Mouse (Mus musculus) T-helper 17 cell (primary cell): ENCODE data around the gene Hoxa9.

ENCODE experiments used
- in situ Hi-C, 2 experiments: fragments of 300-600 bp; cut with MboI, MseI; formaldehyde crosslinking; loops; 1 replicate in 1 of 2; 2 replicates in 1 of 2; pipeline ENCODE4 v1.15.1; 2025; ENCODE audit warnings: high pct_unique_total_duplicates in 2 of 2

Gene Hoxa9

GRCm38 (mm10) chr6:52246403-52246803 lies 15.5 kb upstream of the Hoxa9 start:
- in situ Hi-C loops, result no loop called here

- in situ Hi-C loops, result no loop called here
Measured at GRCm38 (mm10) chr6:52245757-52246142, 14.9 kb upstream of the Hoxa9 start, which contains the start of gene Hoxa11. Gene Hoxa11 (minus strand): TSS chr6:52245810.

DNA sequence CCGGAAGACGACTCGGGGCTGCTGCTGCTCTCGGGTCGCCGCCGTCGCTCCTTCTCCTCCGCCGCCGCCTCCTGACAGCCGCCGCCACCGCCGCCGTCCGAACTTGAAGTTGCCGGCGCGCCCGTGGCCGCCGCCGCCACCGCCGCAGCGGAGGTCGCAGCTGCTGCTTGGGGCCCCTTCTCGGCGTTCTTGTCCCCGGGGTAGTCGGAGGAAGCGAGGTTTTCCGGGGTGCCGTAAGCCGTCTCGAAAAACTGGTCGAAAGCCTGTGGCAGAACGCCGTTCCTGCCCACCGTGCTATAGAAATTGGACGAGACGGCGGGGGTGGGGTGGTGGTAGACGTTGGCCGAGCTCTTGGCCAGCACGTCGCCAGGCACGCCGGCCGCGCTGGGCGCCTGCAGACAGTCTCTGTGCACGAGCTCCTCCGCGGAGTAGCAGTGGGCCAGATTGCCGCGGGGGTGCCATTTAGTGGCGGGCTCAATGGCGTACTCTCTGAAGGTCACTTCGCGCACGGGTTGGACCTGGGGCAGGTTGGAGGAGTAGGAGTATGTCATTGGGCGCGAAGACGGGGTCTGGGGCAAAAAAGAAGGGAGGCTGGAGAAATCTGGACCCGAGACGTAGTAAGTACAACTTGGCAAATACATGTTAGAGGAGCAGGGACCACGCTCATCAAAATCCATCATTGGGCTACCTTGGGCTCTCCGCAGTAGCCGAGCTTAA lies 14.3 kb upstream of the Hoxa9 start:
- in situ Hi-C loops, result no loop called here

- in situ Hi-C loops, result loop anchor here in 1 of 2 experiments (5.0 kb wide), 1 partner anchor 68 kb away; the partner anchor contains the start of gene Evx1
Measured at GRCm38 (mm10) chr6:52244471-52245039, 13.7 kb upstream of the Hoxa9 start.

DNA sequence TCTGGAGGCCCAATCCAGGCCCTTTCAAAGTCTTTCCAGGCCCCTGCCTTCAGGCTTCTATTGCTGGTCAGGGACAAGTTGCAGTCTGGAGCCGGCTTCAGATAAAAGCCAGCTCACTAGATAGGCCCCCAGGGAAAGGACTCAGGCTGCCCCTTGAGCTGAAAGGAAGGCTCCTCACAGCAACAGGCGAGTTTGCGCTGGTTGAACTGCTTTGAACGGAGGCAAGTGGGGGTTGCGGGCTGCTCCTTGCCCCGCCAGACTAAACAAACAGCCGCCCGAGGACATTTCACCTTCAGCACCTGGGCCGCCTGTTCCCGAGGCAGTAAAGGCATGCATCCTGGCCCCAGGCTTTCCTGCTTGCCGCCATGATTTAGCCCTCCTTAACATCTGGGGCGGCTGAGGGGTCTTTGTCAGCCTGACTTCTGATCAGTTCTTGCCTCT lies 12.8 kb upstream of the Hoxa9 start:
- in situ Hi-C loops, result loop anchor here in 1 of 2 experiments (5.0 kb wide), 1 partner anchor 69 kb away; the partner anchor contains the start of gene Evx1

DNA sequence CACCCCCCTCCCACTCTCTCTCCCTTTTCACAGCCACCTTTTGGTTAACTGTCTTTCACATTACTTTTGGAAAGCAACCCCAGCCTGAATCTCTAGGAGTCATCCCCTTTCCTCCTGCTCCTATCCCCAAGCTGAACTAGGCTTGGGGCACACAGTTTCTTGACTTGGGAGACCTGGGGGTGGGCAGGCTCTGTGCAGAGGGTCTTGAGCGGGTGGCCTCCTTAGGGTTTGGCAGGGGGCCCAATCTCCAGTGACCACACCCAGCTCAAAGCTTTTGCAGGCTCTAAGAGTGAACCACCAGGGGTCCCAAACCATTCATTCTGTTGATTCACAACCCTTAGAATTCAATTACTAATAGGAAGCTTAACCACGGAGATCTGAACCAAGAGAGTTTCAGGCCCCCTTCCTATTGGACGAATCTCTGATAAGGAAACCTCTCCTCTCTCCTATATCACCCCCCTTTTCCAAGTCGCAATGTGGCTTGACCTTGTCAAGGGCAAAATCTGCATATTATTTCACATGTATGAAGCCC lies 12.0 kb upstream of the Hoxa9 start:
- in situ Hi-C loops, result loop anchor here in 1 of 2 experiments (5.0 kb wide), 1 partner anchor 69 kb away; the partner anchor contains the start of gene Evx1

- in situ Hi-C loops, result loop anchor here in 1 of 2 experiments (5.0 kb wide), 1 partner anchor 71 kb away; the partner anchor contains the start of gene Evx1
Measured at GRCm38 (mm10) chr6:52241001-52241621, 10.2 kb upstream of the Hoxa9 start.

- in situ Hi-C loops, result loop anchor here in 1 of 2 experiments (5.0 kb wide), 1 partner anchor 72 kb away; the partner anchor contains the start of gene Evx1
Measured at GRCm38 (mm10) chr6:52240389-52241000, 9.6 kb upstream of the Hoxa9 start, which contains the start of gene Hoxa10. Gene Hoxa10 (minus strand): TSS chr6:52240854.

DNA sequence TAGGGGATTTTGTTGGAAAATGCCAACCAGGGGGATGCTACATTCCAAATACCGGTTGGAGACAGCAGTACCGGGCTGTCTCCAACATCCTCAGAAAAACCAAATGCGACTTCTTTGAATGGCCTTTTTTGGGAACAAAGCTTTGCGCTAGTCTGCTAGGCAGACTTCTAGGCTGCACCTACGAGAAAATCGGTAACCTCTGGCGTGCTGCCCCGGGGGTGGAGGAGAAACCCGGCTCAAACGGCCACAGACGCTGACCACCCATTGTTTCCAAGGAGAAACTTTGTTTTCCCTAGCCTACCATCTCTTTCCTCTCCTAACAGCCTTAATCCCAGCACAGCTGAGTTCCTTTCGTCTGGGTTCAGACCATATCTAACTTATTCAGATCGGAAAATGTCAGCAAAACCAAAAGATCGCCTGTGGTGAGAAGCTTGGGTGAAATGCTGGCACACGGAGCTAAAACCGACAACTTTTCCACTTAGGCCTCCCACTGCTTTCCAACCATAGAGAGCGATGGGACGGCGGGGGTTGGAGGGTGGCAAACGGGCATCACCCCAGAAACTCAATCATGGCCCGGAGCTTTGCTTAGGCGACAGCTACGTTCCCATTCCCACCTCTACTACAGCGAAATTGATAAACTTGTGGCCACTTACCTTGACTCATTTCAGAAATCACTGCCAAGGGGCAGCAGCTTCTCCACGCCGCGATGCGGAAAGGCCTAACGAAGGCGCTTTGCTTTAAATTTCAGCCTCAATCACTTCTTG lies 8.9 kb upstream of the Hoxa9 start:
- in situ Hi-C loops, result loop anchor here in 1 of 2 experiments (5.0 kb wide), 1 partner anchor 72 kb away; the partner anchor contains the start of gene Evx1

DNA sequence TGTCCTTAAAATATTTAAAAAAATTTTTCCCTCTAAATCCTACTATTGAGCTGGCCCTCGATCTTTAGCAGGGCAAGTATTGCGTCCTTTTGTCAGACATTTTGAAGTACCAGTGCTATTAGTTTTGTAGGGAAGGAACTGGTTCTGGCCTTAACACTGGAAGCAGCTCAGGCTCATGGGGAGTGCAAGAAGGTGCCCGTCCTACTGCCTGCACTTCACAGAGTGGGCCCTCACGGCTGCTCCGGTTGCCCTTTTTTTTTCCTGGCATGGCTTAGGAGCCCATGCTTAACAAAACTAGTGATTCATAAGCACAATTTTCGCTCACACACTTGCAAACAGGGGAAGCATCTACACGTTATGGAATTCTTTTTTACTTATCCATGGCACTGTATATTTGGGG lies 8.1 kb upstream of the Hoxa9 start:
- in situ Hi-C loops, result no loop called here

GRCm38 (mm10) chr6:52238155-52238545 lies 7.3 kb upstream of the Hoxa9 start:
- in situ Hi-C loops, result no loop called here

GRCm38 (mm10) chr6:52237346-52238154 lies 6.7 kb upstream of the Hoxa9 start:
- in situ Hi-C loops, result no loop called here

- in situ Hi-C loops, result no loop called here
Measured at GRCm38 (mm10) chr6:52236806-52237205, 5.9 kb upstream of the Hoxa9 start.

DNA sequence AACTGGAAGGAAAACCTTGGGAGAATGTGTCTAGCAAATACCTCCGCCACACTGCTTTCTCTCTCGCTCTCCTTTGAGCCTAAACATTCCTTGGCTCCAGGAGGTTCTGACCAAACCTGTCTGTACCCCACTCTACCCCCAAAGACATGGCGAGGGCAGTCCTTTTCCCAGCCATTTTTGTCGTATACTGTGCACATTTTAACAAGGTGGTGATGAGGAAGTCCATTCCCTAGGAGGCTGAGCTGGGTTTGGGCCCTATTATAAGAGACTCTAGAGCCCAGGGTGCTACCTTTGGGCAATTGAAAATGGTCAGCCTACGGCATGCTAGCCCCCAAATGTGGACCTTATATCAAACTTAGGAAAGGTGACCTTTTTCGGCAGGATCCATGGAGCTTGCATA lies 5.0 kb upstream of the Hoxa9 start:
- in situ Hi-C loops, result no loop called here

- in situ Hi-C loops, result no loop called here
Measured at GRCm38 (mm10) chr6:52235267-52235666, 4.4 kb upstream of the Hoxa9 start.

GRCm38 (mm10) chr6:52234428-52235140 lies 3.7 kb upstream of the Hoxa9 start:
- in situ Hi-C loops, result no loop called here

- in situ Hi-C loops, result no loop called here
Measured at GRCm38 (mm10) chr6:52233546-52234427, 2.9 kb upstream of the Hoxa9 start.

DNA sequence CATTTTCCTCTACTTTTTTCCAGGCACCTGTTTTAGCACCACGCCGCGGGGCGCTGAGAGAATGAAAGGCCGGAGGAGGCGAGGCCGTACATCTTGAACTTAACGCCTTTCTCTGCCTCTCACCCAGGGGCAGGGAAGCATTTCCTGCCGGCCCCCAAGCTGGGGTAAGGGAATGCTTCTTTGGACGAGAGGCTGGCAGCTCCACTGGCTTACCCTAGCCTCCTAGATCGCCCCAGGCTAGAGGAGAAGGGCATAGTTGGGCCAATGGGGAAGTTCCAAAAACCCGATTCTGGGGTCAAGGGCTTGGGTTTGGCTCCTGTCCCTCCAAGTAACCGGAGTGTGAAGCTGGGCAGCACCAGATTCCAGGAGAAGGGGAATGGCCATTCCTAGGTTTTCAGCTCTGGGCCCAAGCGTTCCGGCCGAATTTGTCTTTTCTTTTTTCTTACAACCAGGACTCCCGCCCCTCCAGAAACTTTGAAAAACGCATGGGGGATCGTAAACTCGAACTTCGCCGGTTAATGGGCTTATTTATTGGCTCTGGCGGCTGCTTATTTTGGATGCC lies 2.2 kb upstream of the Hoxa9 start:
- in situ Hi-C loops, result no loop called here
